Mouse (Mus musculus): ENCODE measurements around the gene Rgs10. TPM values are rescaled to one million over a fixed set of nuclear protein-coding genes. Genes with fewer than 3 reads are reported as not detected.

The Rgs10 gene
- polyA plus RNA-seq, 1 experiment from 2014 or later: 8.3 TPM

DNA sequence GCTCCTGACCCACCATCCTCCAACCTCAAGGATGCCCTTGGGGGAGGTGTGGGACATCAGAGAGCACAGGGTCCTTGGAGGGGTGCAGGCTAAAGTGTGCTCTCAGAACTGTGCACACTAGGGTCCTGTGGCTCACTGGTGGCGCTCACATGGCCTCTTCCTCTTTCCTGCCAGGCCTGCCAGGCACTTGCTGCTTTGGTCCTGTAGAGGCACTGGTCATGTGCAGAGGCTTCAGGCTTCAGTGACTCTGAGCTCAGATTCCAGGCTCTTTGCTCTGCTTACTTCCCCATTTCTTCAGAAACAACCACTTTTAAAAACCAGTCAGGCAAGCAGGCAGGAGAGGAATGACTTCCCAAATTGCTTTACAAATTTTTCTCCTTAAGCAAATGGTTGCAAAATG lies 85.7 kb downstream of the Rgs10 start:
- H3K27me3 ChIP-seq: no peaks in the 10 kb centered on the region
- no peak overlapping the region for H3K27ac ChIP-seq
- H3K4me1 ChIP-seq (replicated peaks): no peaks in the 10 kb centered on the region
- no peak overlapping the region for H3K4me2 ChIP-seq
- no peak overlapping the region for H3K4me3 ChIP-seq
- H3K36me3 ChIP-seq: no peaks in the 10 kb centered on the region
- no peak overlapping the region for H3K9ac ChIP-seq
- 86% methylated on average over 1 of the region's 1 CpGs for WGBS
- no peaks in the 10 kb centered on the region for H3K9me3 ChIP-seq (replicated peaks)
- ATAC-seq (replicated peaks; ENCODE audit: insufficient number of reproducible peaks, insufficient read depth, low FRiP score, low read depth): no peak

DNA sequence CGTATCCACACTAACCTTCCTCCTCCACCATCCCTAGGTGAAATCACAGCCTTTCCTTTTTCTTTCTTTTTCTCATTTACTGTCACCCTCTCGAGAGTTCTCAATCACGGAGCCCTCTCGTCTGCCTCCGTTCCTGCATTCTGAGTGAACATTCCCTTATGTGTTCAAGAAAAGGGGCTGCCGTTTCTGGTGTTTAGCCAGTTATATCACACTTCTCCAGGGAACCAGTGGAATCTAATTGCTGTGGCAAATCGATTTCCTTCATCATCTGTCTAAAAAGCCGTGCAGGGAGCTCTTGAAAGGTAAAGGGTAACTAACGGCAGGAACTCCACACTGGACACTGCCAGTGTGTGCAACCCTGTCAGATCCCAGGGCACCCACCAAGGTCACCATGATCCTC lies 87.6 kb downstream of the Rgs10 start:
- no peak for ATAC-seq (replicated peaks; ENCODE audit: insufficient number of reproducible peaks, insufficient read depth, low FRiP score, low read depth)
- H3K36me3 ChIP-seq: no peaks in the 10 kb centered on the region
- no peaks in the 10 kb centered on the region for H3K4me1 ChIP-seq (replicated peaks)
- H3K27ac ChIP-seq: no peak overlapping the region
- no peak overlapping the region for H3K9ac ChIP-seq
- H3K4me2 ChIP-seq: no peak overlapping the region
- WGBS: 63% methylated on average over 9 of the region's 9 CpGs
- no peaks in the 10 kb centered on the region for H3K27me3 ChIP-seq
- no peaks in the 10 kb centered on the region for H3K9me3 ChIP-seq (replicated peaks)
- H3K4me3 ChIP-seq: no peak overlapping the region

DNA sequence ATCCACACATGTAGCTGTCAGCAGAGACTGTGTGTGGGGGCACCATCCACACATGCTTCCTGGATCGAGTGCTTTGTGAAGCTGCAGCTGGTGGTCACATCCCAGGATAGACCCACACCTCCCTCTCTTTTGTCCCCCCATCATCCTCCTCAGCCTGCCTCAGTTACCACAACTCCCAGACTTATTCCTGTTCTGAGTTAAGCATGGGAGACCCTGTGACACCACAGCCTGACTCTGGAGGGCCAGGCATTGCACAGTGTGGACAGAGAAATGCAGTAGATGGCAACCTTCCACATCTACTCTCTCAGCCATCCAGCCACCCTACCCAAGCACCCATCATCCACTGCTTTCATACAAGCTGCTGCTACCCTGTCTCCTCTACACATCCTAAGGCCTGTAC lies 93.6 kb downstream of the Rgs10 start:
- no peak overlapping the region for H3K4me3 ChIP-seq
- H3K36me3 ChIP-seq: no peaks in the 10 kb centered on the region
- ATAC-seq (replicated peaks; ENCODE audit: insufficient number of reproducible peaks, insufficient read depth, low FRiP score, low read depth): no peak
- H3K27me3 ChIP-seq: no peaks in the 10 kb centered on the region
- WGBS: 81% methylated on average over 1 of the region's 1 CpGs
- H3K9me3 ChIP-seq (replicated peaks): no peaks in the 10 kb centered on the region
- no peaks in the 10 kb centered on the region; the same call in 1 of the 2 replicates for H3K4me1 ChIP-seq (replicated peaks)
- no peak overlapping the region for H3K27ac ChIP-seq
- no peak overlapping the region for H3K4me2 ChIP-seq
- no peak overlapping the region for H3K9ac ChIP-seq

Other genes with a start within 250 kb of the Rgs10 start
- gene Cox6a2, start 212.4 kb downstream of the Rgs10 start, polyA plus RNA-seq (2015; fragmentation: Nextera tagmentation; extraction: Ambion mirVana): 718 and 1,101 TPM in 2 replicates
- gene Armc5, start 181.4 kb downstream of the Rgs10 start, polyA plus RNA-seq (2015; fragmentation: Nextera tagmentation; extraction: Ambion mirVana): 11.5 and 14.9 TPM in 2 replicates
- gene 9130023H24Rik, start 180.7 kb downstream of the Rgs10 start, polyA plus RNA-seq (2015; fragmentation: Nextera tagmentation; extraction: Ambion mirVana): 5.8 and 6.1 TPM in 2 replicates
- gene Tgfb1i1, start 171.9 kb downstream of the Rgs10 start, polyA plus RNA-seq (2015; fragmentation: Nextera tagmentation; extraction: Ambion mirVana): 160 and 174 TPM in 2 replicates
- gene Slc5a2, start 153.1 kb downstream of the Rgs10 start, polyA plus RNA-seq (2015; fragmentation: Nextera tagmentation; extraction: Ambion mirVana): not detected in 2 replicates
- 12.6 and 18.1 TPM in 2 replicates for gene BC017158, start 120.6 kb downstream of the Rgs10 start, polyA plus RNA-seq (2015; fragmentation: Nextera tagmentation; extraction: Ambion mirVana)
- gene Tial1, start 43.0 kb upstream of the Rgs10 start, polyA plus RNA-seq (2015; fragmentation: Nextera tagmentation; extraction: Ambion mirVana): 16.0 and 17.1 TPM in 2 replicates
- 26.1 and 29.0 TPM in 2 replicates for gene Bag3, start 104.9 kb upstream of the Rgs10 start, polyA plus RNA-seq (2015; fragmentation: Nextera tagmentation; extraction: Ambion mirVana)
- gene Inpp5f, start 192.6 kb upstream of the Rgs10 start, polyA plus RNA-seq (2015; fragmentation: Nextera tagmentation; extraction: Ambion mirVana): 8.8 and 13.0 TPM in 2 replicates

Measured in heart, embryonic 15.5 days (tissue).